Mouse (Mus musculus) liver, adult 2 months (tissue): ENCODE data around the gene Cobl.

Experiments
- CTCF ChIP-seq: fragments of 200-500 bp; IDR thresholded peaks from 2 replicates; pipeline ENCODE4 v1.5.1; 2011; ENCODE audit warnings: low read depth, low read length, control low read depth
- POLR2A ChIP-seq: fragments of 200-500 bp; IDR thresholded peaks from 2 replicates; pipeline ENCODE4 v1.6.1; 2011; ENCODE audit warnings: low read length, control low read depth; ENCODE audit not compliant: insufficient read depth; ENCODE audit errors: extremely low read depth

DNA sequence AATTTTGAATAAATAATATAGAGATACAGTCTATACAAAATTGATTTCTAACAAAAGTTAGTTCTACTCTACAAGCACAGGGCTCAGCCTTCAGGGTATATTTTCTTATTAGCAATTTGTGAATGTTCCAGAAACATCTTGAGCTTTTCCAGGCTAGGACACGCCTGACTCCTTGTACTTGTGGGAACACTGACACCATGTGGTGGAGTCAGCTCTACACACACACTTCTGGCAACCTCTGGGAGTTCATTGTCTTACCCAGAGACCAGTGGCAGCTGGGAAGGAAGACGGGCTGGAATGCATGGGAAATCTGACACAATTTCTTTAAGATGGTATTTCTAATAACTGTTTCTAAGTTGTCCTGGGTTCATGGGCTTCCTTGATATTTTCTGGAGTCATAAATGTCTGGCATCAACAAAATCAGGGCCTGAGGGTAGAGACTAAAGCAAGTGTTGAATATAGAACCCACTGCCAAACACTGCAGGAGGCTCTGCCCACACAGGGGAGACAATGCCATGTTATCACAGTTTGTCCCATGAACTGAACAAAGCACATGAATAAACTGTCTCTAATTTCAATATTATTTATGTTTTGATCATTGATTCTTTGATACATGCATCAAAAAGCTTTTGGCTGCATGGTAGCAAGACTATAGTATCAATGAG, 105.3 kb downstream of the Cobl start:
- TF ChIP-seq CTCF = peak; percentile 32; the same call in 1 of the 2 replicates
- no peak for TF ChIP-seq POLR2A
